Mouse (Mus musculus): ENCODE data around the gene Mfsd2a.

GRCm38 (mm10) chr4:122972056-122972455, 11.1 kb upstream of the Mfsd2a start:
- TF ChIP-seq POLR2A (IDR thresholded peaks at IDR 0.05; ENCODE audit: low read depth, low read length), result no peak
- TF ChIP-seq CTCF (conservative IDR thresholded peaks at IDR 0.05; ENCODE audit: insufficient read depth, insufficient read length, low read depth, low read length), result no peak

All from kidney, adult 2 months (tissue).